In genomic region chr3:30868176-30868575, GRCm38 (mm10) we compare ENCODE assay signal across 10 mouse cellular contexts.
"Had no signal": no experiment of that assay in that cellular context is flagged by ENCODE, and none has a peak within 500 bp of the region (broad histone marks: within the 10 kb centered on the region; RNA-seq: fewer than 3 reads in every experiment).

No protein-coding gene starts in this region.

- DNase-seq: kidney, postnatal 14 days; layer of hippocampus, adult 9-11 months; liver; liver, embryonic 13.5 days; liver, postnatal 0 days; lung, postnatal 14 days; right cerebral cortex, postnatal 14 days; thymus, adult 2 months; thymus, postnatal 25 days had no signal

- ATAC-seq: intestine, embryonic 16.5 days; liver, postnatal 0 days had no signal
